Mouse (Mus musculus) ES-E14 (cell line): ENCODE results near the gene Klk12. TPM values are rescaled to one million over a fixed set of nuclear protein-coding genes. Genes with fewer than 3 reads are reported as not detected.

Experiments
- DNase-seq: peaks from one replicate; pipeline ENCODE4 v3.0.0-alpha.2; 2013; ENCODE audit warnings: low read depth, low spot score
- H3K27ac ChIP-seq: 2 replicates; pipeline ENCODE4 v1.5.1; 2012; ENCODE audit warnings: low read depth, mild to moderate bottlenecking, low read length, moderate library complexity, mixed read lengths; ENCODE audit not compliant: poor library complexity, insufficient read depth, severe bottlenecking
- H3K36me3 ChIP-seq: 2 replicates; pipeline ENCODE4 v1.6.1; 2012; ENCODE audit warnings: mild to moderate bottlenecking, low read length, moderate library complexity, mixed read lengths; ENCODE audit not compliant: control insufficient read depth, poor library complexity, insufficient read depth, severe bottlenecking
- H3K4me1 ChIP-seq, 2 experiments: fragments of 150-350 bp in 1 of 2; sonication (generic) in 1 of 2; 2 replicates each; pipeline ENCODE4 v1.6.1; 2012; ENCODE audit warnings: low read length in 2 of 2, mild to moderate bottlenecking in 1 of 2, mixed read lengths in 1 of 2; ENCODE audit not compliant: control insufficient read depth in 2 of 2, insufficient read depth in 2 of 2, poor library complexity in 1 of 2
- H3K4me3 ChIP-seq, 2 experiments: fragments of 150-350 bp in 1 of 2; sonication (generic) in 1 of 2; 2 replicates each; pipeline ENCODE4 v1.5.1; 2012; ENCODE audit warnings: low read length in 2 of 2, low read depth in 1 of 2, mild to moderate bottlenecking in 1 of 2, mixed read lengths in 1 of 2; ENCODE audit not compliant: insufficient read depth in 1 of 2, poor library complexity in 1 of 2, severe bottlenecking in 1 of 2
- H3K9ac ChIP-seq: 2 replicates; pipeline ENCODE4 v1.6.1; 2012; ENCODE audit warnings: low read depth, mild to moderate bottlenecking, low read length, mixed read lengths; ENCODE audit not compliant: poor library complexity, insufficient read depth, severe bottlenecking
- H3K9me3 ChIP-seq: fragments of 150-350 bp; sonication (generic); 2 replicates; pipeline ENCODE4 v1.6.1; 2012; ENCODE audit warnings: low read depth, mild to moderate bottlenecking, low read length; ENCODE audit not compliant: control insufficient read depth, insufficient read depth
- CHD2 ChIP-seq: IDR thresholded peaks from 2 replicates; pipeline ENCODE4 v1.6.1; 2014; ENCODE audit warnings: mild to moderate bottlenecking, low read depth, low read length, inconsistent platforms
- HCFC1 ChIP-seq: IDR thresholded peaks from 2 replicates; pipeline ENCODE4 v1.6.1; 2012; ENCODE audit warnings: low read length, inconsistent platforms, borderline replicate concordance; ENCODE audit not compliant: insufficient read depth
- MAFK ChIP-seq: IDR thresholded peaks from 2 replicates; pipeline ENCODE4 v1.6.1; 2014; ENCODE audit warnings: mild to moderate bottlenecking, low read depth, low read length, inconsistent platforms; ENCODE audit not compliant: insufficient read depth
- ZC3H11A ChIP-seq: IDR thresholded peaks from 2 replicates; pipeline ENCODE4 v1.6.1; 2012; ENCODE audit warnings: low read depth, mild to moderate bottlenecking, inconsistent platforms, low read length, borderline replicate concordance
- ZNF384 ChIP-seq: IDR thresholded peaks from 2 replicates; pipeline ENCODE4 v1.6.1; 2012; ENCODE audit warnings: low read depth, low read length, inconsistent platforms
- in situ Hi-C, 2 experiments: fragments of 600-800 bp; cut with MboI; formaldehyde crosslinking; loops; one replicate each; pipeline ENCODE4 v1.15.1; 2025; ENCODE audit warnings: low sequenced_read_pairs in 2 of 2, inconsistent platforms in 1 of 2; ENCODE audit not compliant: unreplicated experiment in 2 of 2
- total RNA-seq: library from RNA; depleted of rRNA; stranded (reverse); fragments of 300-350 nt; gene quantifications from 2 replicates; pipeline ENCODE4 v1.2.3, GENCODE M21; 2012

The Klk12 gene
- total RNA-seq, 1 experiment = not detected

DNA sequence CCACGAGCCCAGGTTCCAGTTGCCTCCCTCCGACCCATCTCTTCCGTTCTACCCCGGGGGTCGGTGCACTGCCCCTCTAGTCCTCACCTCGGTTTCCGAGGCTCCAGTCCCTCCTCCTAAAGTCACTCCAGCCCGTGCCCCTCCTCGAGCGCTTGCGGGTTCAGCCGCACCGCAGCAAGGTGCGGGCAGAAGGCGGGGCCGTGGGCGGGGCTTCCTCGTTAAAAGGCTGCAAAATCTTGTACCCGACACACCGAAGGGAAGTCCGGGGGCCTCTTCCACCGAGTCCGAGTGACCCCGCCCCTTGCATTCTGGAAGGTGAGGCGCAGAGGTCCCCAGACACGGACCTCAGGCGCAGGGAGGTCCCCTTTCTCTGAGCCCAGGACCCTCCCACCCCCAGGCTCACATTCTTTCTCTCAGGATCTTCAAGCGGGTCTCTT, 28.7 kb downstream of the Klk12 start, which contains the start of gene Klk8:
TSS of gene Klk8 (plus strand) at position 245 of the 437 bp plus-strand sequence.
- in situ Hi-C loops = no loop called here
- TF ChIP-seq CHD2 = no peak
- no peak for TF ChIP-seq ZNF384
- TF ChIP-seq MAFK = no peak
- TF ChIP-seq HCFC1 = no peak
- no peak for TF ChIP-seq ZC3H11A
- peak within 1 kb of the TSS; percentile 60 for H3K4me3 ChIP-seq
- H3K9ac ChIP-seq = peak within 1 kb of the TSS; percentile 63; the same call in 1 of the 2 replicates
- peak; percentile 30 for DNase-seq
- H3K9me3 ChIP-seq = no peaks in the 10 kb centered on the region
- no peak within 1 kb of the TSS for H3K27ac ChIP-seq
- H3K4me1 ChIP-seq = peaks cover 0 to 9% of the 10 kb centered on the region in 2 experiments; a peak in 2 of 4 replicates
- no peaks in the 10 kb centered on the region; the same call in 1 of the 2 replicates for H3K36me3 ChIP-seq

DNA sequence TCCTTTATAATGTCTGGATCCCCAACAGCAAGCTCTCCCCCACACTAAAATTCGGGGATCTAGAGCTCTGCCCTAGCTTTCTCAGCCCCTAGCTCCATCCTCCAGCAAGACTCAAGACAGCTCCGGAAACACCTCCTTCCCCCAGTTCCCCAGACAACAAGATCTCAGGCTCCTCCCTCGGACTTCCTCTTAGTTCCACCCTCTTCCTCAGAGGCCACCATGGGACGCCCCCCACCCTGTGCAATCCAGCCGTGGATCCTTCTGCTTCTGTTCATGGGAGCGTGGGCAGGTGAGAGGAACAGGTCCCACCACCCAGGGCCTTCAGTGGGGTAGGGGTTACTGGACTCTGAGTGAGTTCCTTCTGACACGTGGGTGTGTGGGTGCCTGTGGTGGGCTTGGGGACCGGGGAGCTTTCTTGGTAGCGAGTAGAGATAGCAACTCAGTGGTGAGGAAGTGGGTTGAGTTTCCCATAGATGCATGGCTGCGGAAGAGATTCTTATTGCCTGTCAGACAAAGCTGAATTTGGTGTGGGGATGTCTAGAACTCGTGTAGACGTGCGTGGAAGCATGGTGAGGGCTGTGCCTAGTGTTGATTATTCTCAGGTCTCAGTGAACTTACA, 29.3 kb downstream of the Klk12 start:
- Histone ChIP-seq H3K27ac (no peak overlapping the region), H3K4me1 (peaks cover 0 to 9% of the 10 kb centered on the region in 2 experiments; a peak in 2 of 4 replicates), H3K9ac (peak overlapping the region; percentile 61; the same call in 1 of the 2 replicates), H3K9me3 (no peaks in the 10 kb centered on the region), H3K4me3 (peak overlapping the region; percentile 60), H3K36me3 (no peaks in the 10 kb centered on the region; the same call in 1 of the 2 replicates)
- peak; percentile 41 for DNase-seq
- no peak for TF ChIP-seq CHD2
- no peak for TF ChIP-seq ZNF384
- no peak for TF ChIP-seq ZC3H11A
- TF ChIP-seq MAFK = no peak
- no peak for TF ChIP-seq HCFC1
- in situ Hi-C loops = no loop called here

GRCm38 (mm10) chr7:43799876-43800275, 31.2 kb downstream of the Klk12 start:
- DNase-seq = peak; percentile 33
- Histone ChIP-seq H3K4me3 (no peak overlapping the region), H3K36me3 (peaks cover 3% of the 10 kb centered on the region; the same call in 1 of the 2 replicates), H3K27ac (no peak overlapping the region), H3K9ac (no peak overlapping the region), H3K9me3 (no peaks in the 10 kb centered on the region), H3K4me1 (peaks cover 0 to 9% of the 10 kb centered on the region in 2 experiments; a peak in 2 of 4 replicates)
- TF ChIP-seq CHD2 (no peak), ZNF384 (no peak), MAFK (no peak), ZC3H11A (no peak), HCFC1 (no peak)
- in situ Hi-C loops = no loop called here

- in situ Hi-C loops = no loop called here
These were observed 42.3 kb downstream of the Klk12 start, which contains the start of gene Klk7 for GRCm38 (mm10) chr7:43810994-43811393. Gene Klk7 (plus strand): TSS chr7:43811294.

More at GRCm38 (mm10) chr7:43810994-43811393, 42.3 kb downstream of the Klk12 start, which contains the start of gene Klk7:
- no peaks in the 10 kb centered on the region for H3K9me3 ChIP-seq
- H3K4me3 ChIP-seq = no peak within 1 kb of the TSS
- TF ChIP-seq CHD2 = no peak
- DNase-seq = no peak
- H3K9ac ChIP-seq = no peak within 1 kb of the TSS
- peaks cover 0 to 9% of the 10 kb centered on the region in 2 experiments; a peak in 2 of 4 replicates for H3K4me1 ChIP-seq
- no peaks in the 10 kb centered on the region; the same call in 1 of the 2 replicates for H3K36me3 ChIP-seq
- no peak within 1 kb of the TSS for H3K27ac ChIP-seq
